Mouse (Mus musculus): ENCODE measurements around the gene Doxl2.

- TF ChIP-seq POLR2A (IDR thresholded peaks at IDR 0.05; ENCODE audit: insufficient read depth, low read depth, low read length) (no peak), CTCF (IDR thresholded peaks at IDR 0.05) (no peak)
These were observed 38.7 kb downstream of the Doxl2 start for GRCm38 (mm10) chr6:49013458-49013857.

Measured in heart, adult 2 months (tissue).